Mouse (Mus musculus) heart, embryonic 12.5 days (tissue): ENCODE results near the gene Abhd11. TPM values are rescaled to one million over a fixed set of nuclear protein-coding genes. Genes with fewer than 3 reads are reported as not detected.
"Not testable (repeated sequence)": the region's sequence is repeated elsewhere in the genome, so short reads cannot be mapped to it uniquely, and the experiment has no call there.

ENCODE experiments used
- ATAC-seq: fragments of 200-750 bp; cut with Nextera tagmentation; 2 replicates; pipeline ENCODE4 v1.8.0; 2017; ENCODE audit warnings: moderate TSS enrichment, moderate library complexity; ENCODE audit not compliant: insufficient number of reproducible peaks, low FRiP score
- H3K27ac ChIP-seq: fragments of 300-500 bp; sonication (generic); 2 replicates; pipeline ENCODE4 v1.5.1; 2016; ENCODE audit warnings: mild to moderate bottlenecking, moderate library complexity; ENCODE audit not compliant: poor library complexity, severe bottlenecking
- H3K27me3 ChIP-seq: fragments of 300-500 bp; sonication (generic); replicated peaks from 2 replicates; pipeline ENCODE4 v1.6.1; 2016; ENCODE audit warnings: mild to moderate bottlenecking, moderate library complexity
- H3K36me3 ChIP-seq: fragments of 300-500 bp; sonication (generic); 2 replicates; pipeline ENCODE4 v1.6.1; 2016; ENCODE audit warnings: mild to moderate bottlenecking, moderate library complexity
- H3K4me1 ChIP-seq: fragments of 300-500 bp; sonication (generic); replicated peaks from 2 replicates; pipeline ENCODE4 v1.6.1; 2016; ENCODE audit warnings: mild to moderate bottlenecking
- H3K4me2 ChIP-seq: fragments of 300-500 bp; sonication (generic); 2 replicates; pipeline ENCODE4 v1.6.1; 2016; ENCODE audit warnings: mild to moderate bottlenecking, moderate library complexity
- H3K4me3 ChIP-seq: fragments of 300-500 bp; sonication (generic); 2 replicates; pipeline ENCODE4 v1.5.1; 2016; ENCODE audit warnings: mild to moderate bottlenecking
- H3K9ac ChIP-seq: fragments of 300-500 bp; sonication (generic); 2 replicates; pipeline ENCODE4 v1.6.1; 2016; ENCODE audit warnings: mild to moderate bottlenecking, moderate library complexity
- H3K9me3 ChIP-seq: fragments of 300-500 bp; sonication (generic); replicated peaks from 2 replicates; pipeline ENCODE4 v1.6.1; 2016; ENCODE audit warnings: mild to moderate bottlenecking, moderate library complexity
- WGBS: fragments of 180-500 bp; shearing (Covaris S2); methylation state at CpG from one replicate; pipeline ENCODE4 v1.1.7; 2016; 5-methylcytosine and 5-hydroxymethylcytosine counted together
- polyA plus RNA-seq: library from polyadenylated mRNA; unstranded; fragments of >200 nt; fragmentation: Nextera tagmentation; extraction: Ambion mirVana; gene quantifications from 2 replicates; pipeline ENCODE4 v1.2.1, GENCODE M21; 2016

Gene Abhd11
- 58.1 and 58.3 TPM in 2 replicates for polyA plus RNA-seq

DNA sequence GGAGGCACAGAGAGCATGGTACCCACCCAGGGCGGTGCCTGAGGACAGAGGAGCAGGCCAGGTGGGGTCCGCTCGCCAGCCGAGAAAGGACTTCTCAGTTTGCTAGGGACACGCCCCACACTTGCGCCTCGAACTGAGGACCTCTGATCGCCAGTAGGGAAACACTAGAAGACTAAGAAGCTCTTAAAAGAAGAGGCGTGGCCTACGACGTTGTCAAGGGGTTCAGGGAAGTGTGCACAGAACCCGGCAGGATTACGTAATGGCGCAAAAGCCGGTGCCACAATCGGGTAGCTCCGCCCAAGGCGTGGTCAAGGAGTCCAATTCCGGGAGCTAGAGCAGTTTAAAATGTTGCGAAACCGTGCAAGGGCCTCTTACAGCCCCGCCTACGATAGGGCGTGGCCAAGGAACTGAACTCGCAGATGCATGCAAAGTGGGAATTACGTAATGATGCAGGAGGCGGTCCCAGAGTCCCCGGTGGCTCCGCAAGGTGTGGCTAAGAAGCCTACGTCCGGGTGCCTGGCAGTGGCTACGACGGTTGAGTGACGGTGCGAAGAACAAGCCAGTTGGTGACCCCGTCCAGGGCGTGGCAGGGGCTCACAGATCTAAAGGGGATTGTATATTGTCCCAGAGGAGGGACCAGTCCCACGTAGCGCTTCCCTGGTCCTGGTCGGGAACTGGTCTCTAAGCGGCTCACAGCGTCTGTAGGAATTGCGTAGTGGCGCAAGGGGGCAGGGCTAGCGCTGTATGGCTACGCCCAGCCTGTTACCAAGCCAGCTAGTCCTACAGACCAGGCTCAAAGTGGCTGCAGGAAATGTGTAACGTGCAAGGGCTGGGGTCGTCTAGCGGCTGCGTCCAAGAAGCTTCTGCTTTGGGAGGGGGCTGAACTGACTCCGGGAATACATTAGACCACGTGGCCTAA is at the start of gene Abhd11:
Abhd11 (plus strand) TSS at position 482 of the 919 bp plus-strand sequence.
- under 1% methylated on average over 52 of the region's 52 CpGs for WGBS
- H3K4me3 ChIP-seq = peak within 1 kb of the TSS; percentile 64
- peak within 1 kb of the TSS; percentile 99 for H3K27ac ChIP-seq
- H3K9me3 ChIP-seq = no peaks in the 10 kb centered on the region
- peak within 1 kb of the TSS; percentile 75 for H3K9ac ChIP-seq
- peaks cover 39% of the 10 kb centered on the region for H3K4me1 ChIP-seq
- peak within 1 kb of the TSS; percentile 77 for H3K4me2 ChIP-seq
- 0 out of 2 replicates have a peak, but pooled peaks cover 8% of the 10 kb centered on the region for H3K27me3 ChIP-seq
- H3K36me3 ChIP-seq = peaks cover 4% of the 10 kb centered on the region; the same call in 1 of the 2 replicates
- ATAC-seq = peak; percentile 89

DNA sequence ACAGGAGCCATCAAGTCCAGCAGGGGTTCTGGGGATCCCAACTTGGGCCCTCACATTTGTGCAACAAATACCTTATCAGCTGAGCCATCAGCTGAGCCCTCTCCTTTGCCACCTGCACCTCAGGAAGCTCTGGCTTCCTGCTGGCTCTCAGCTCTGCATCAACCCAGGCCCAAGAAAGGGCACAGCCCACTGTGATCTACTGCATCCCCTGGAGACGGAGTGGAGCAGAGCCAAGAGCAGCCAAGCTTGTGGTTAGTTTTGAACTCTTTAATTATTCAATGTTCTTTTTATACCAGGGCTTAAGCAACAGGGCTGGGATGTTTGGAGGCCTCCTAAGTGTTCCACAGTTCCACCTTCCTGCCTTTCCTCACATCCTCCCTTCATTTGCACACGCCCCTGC is 48.5 kb upstream of the Abhd11 start:
- no peaks in the 10 kb centered on the region for H3K9me3 ChIP-seq
- no peak overlapping the region for H3K27ac ChIP-seq
- 59% methylated on average over 2 of the region's 2 CpGs for WGBS
- no peaks in the 10 kb centered on the region for H3K36me3 ChIP-seq
- ATAC-seq = no peak
- peaks cover 25% of the 10 kb centered on the region for H3K4me1 ChIP-seq
- no peak overlapping the region for H3K4me3 ChIP-seq
- H3K27me3 ChIP-seq = no peaks in the 10 kb centered on the region
- no peak overlapping the region for H3K9ac ChIP-seq
- H3K4me2 ChIP-seq = no peak overlapping the region

- no peak overlapping the region for H3K9ac ChIP-seq
- peaks cover 33% of the 10 kb centered on the region for H3K4me1 ChIP-seq
- WGBS = 85% methylated on average over 2 of the region's 2 CpGs
- no peak overlapping the region for H3K4me3 ChIP-seq
- H3K4me2 ChIP-seq = no peak overlapping the region
- no peak for ATAC-seq
- H3K27ac ChIP-seq = no peak overlapping the region
- peaks cover under 1% of the 10 kb centered on the region for H3K27me3 ChIP-seq
- no peaks in the 10 kb centered on the region for H3K9me3 ChIP-seq
- H3K36me3 ChIP-seq = no peaks in the 10 kb centered on the region
Observed at GRCm38 (mm10) chr5:134961519-134961918, 47.4 kb upstream of the Abhd11 start.

- H3K4me3 ChIP-seq = no peak overlapping the region
- no peak for ATAC-seq
- H3K27ac ChIP-seq = no peak overlapping the region
- H3K4me1 ChIP-seq = peaks cover 23% of the 10 kb centered on the region
- 23% methylated on average over 5 of the region's 5 CpGs for WGBS
- H3K36me3 ChIP-seq = no peaks in the 10 kb centered on the region
- no peak overlapping the region for H3K9ac ChIP-seq
- no peaks in the 10 kb centered on the region for H3K9me3 ChIP-seq
- no peak overlapping the region for H3K4me2 ChIP-seq
- H3K27me3 ChIP-seq = peaks cover 17% of the 10 kb centered on the region
Observed at GRCm38 (mm10) chr5:134963546-134963945, 45.4 kb upstream of the Abhd11 start.

DNA sequence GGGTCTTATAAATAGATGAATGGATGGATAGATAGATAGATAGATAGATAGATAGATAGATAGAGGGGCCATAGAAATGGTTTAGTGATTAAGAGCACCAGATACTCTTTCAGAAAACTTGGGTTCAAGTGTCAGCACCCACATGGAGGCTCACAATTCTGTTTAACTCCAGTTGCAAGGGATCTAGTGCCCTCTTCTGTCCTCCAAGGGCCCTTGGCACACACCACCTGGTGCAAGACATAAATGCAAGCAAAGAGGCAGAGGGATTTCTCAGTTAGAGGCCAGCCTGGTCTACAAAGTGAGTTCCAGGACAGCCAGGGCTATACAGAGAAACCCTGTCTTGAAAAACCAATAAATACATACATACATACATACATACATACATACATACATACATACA is 44.3 kb upstream of the Abhd11 start:
- not testable (repeated sequence) for ATAC-seq, H3K36me3 ChIP-seq, H3K9me3 ChIP-seq, H3K4me2 ChIP-seq, H3K9ac ChIP-seq, H3K4me3 ChIP-seq, H3K27ac ChIP-seq
- H3K27me3 ChIP-seq = peaks cover 23% of the 10 kb centered on the region
- H3K4me1 ChIP-seq = peaks cover 15% of the 10 kb centered on the region

DNA sequence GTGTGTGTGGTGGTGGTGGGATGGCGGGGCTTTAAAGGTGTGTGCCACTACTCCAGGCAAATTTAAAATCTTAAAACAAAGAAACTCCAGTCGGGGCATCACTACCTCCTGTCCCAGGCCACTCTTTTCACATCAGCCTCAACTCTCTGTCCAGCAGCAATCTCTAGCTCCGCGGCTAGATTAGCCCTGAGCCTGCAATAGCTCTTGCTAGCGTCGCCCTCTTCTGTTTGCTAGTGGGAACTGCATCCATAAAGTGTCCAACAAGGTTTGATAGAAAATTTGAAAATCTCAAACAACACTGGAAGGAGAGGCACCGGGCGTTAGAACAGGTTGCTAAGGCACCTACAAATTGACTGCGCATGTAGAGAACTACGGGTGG is 43.5 kb upstream of the Abhd11 start:
- 0 out of 2 replicates have a peak overlapping the region, but pooled peaks have one; percentile 52 for H3K9ac ChIP-seq
- peak; percentile 73; the same call in 1 of the 2 replicates for ATAC-seq
- WGBS = 5% methylated on average over 10 of the region's 10 CpGs
- H3K4me1 ChIP-seq = peaks cover 15% of the 10 kb centered on the region
- H3K4me3 ChIP-seq = peak overlapping the region; percentile 26
- H3K27ac ChIP-seq = no peak overlapping the region
- no peaks in the 10 kb centered on the region for H3K9me3 ChIP-seq
- H3K27me3 ChIP-seq = peaks cover 23% of the 10 kb centered on the region
- peak overlapping the region; percentile 73 for H3K4me2 ChIP-seq
- no peaks in the 10 kb centered on the region for H3K36me3 ChIP-seq

GRCm38 (mm10) chr5:134965852-134966821 is 42.8 kb upstream of the Abhd11 start:
- Histone ChIP-seq H3K27me3 (peaks cover 23% of the 10 kb centered on the region), H3K4me3 (peak overlapping the region; percentile 26), H3K27ac (no peak overlapping the region), H3K36me3 (no peaks in the 10 kb centered on the region), H3K4me2 (peak overlapping the region; percentile 73), H3K4me1 (peaks cover 15% of the 10 kb centered on the region), H3K9ac (peak overlapping the region; percentile 52; the same call in 1 of the 2 replicates), H3K9me3 (no peaks in the 10 kb centered on the region)
- WGBS = 7% methylated on average over 23 of the region's 33 CpGs
- peak; percentile 40 for ATAC-seq

- ATAC-seq = no peak
- no peak overlapping the region for H3K27ac ChIP-seq
- no peak overlapping the region for H3K9ac ChIP-seq
- H3K4me1 ChIP-seq = peaks cover 15% of the 10 kb centered on the region
- no peak overlapping the region for H3K4me2 ChIP-seq
- H3K27me3 ChIP-seq = peaks cover 23% of the 10 kb centered on the region
- H3K9me3 ChIP-seq = no peaks in the 10 kb centered on the region
- WGBS = 72% methylated on average over 20 of the region's 20 CpGs
- no peak overlapping the region for H3K4me3 ChIP-seq
- no peaks in the 10 kb centered on the region for H3K36me3 ChIP-seq
Observed at GRCm38 (mm10) chr5:134967164-134967944, 41.6 kb upstream of the Abhd11 start.

- WGBS = 56% methylated on average over 8 of the region's 8 CpGs
- H3K4me3 ChIP-seq = no peak overlapping the region
- H3K9me3 ChIP-seq = no peaks in the 10 kb centered on the region
- no peak overlapping the region for H3K9ac ChIP-seq
- no peak for ATAC-seq
- peaks cover 21% of the 10 kb centered on the region for H3K4me1 ChIP-seq
- H3K36me3 ChIP-seq = no peaks in the 10 kb centered on the region
- H3K4me2 ChIP-seq = no peak overlapping the region
- peaks cover 23% of the 10 kb centered on the region for H3K27me3 ChIP-seq
- H3K27ac ChIP-seq = no peak overlapping the region
Observed at GRCm38 (mm10) chr5:134970671-134971070, 38.3 kb upstream of the Abhd11 start.

DNA sequence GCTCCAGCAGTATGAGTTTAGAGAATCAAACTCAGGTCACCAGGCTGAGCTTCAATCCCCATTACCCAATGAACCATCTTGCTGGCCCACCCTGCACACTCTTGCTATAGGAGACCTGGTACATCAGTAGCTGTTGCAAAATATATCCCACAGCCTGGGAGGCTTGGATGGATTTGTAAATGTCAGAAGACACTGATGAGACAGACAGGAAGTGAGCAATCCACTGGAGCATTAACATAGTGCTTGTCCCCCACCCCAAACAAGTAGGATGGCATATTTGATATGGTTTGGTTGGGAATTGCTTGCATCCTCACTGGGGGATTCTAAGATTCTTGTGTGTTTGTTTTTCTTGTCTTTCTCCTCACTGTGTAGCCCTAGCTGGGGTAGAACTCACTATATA is 35.9 kb upstream of the Abhd11 start:
- Histone ChIP-seq H3K4me1 (peaks cover 14% of the 10 kb centered on the region), H3K36me3 (no peaks in the 10 kb centered on the region), H3K27ac (no peak overlapping the region), H3K4me3 (no peak overlapping the region), H3K4me2 (no peak overlapping the region), H3K27me3 (peaks cover 7% of the 10 kb centered on the region), H3K9ac (no peak overlapping the region), H3K9me3 (no peaks in the 10 kb centered on the region)
- ATAC-seq = no peak
